Mouse (Mus musculus) C2C12 (cell line): Measurements from ENCODE around the gene Stra8.
A peak's percentile ranks its signal among the peaks of the same experiment; 100 is the strongest.

Experiments used
- CEBPB ChIP-seq: IDR thresholded peaks from one replicate; pipeline ENCODE4 v1.6.1; 2011; ENCODE audit warnings: low read depth, mild to moderate bottlenecking, control low read depth, moderate library complexity
- CTCF ChIP-seq: IDR thresholded peaks from one replicate; pipeline ENCODE4 v1.5.1; 2011; ENCODE audit not compliant: control insufficient read depth, insufficient read depth, insufficient read length
- MAX ChIP-seq: IDR thresholded peaks from one replicate; pipeline ENCODE4 v1.6.1; 2011; ENCODE audit warnings: mild to moderate bottlenecking, control low read depth
- MYOD1 ChIP-seq: IDR thresholded peaks from one replicate; pipeline ENCODE4 v1.6.1; 2011; ENCODE audit warnings: low read depth; ENCODE audit not compliant: control insufficient read depth, insufficient read length
- USF1 ChIP-seq: IDR thresholded peaks from one replicate; pipeline ENCODE4 v1.6.1; 2011; ENCODE audit warnings: low read depth, mild to moderate bottlenecking, control low read depth, moderate library complexity

DNA sequence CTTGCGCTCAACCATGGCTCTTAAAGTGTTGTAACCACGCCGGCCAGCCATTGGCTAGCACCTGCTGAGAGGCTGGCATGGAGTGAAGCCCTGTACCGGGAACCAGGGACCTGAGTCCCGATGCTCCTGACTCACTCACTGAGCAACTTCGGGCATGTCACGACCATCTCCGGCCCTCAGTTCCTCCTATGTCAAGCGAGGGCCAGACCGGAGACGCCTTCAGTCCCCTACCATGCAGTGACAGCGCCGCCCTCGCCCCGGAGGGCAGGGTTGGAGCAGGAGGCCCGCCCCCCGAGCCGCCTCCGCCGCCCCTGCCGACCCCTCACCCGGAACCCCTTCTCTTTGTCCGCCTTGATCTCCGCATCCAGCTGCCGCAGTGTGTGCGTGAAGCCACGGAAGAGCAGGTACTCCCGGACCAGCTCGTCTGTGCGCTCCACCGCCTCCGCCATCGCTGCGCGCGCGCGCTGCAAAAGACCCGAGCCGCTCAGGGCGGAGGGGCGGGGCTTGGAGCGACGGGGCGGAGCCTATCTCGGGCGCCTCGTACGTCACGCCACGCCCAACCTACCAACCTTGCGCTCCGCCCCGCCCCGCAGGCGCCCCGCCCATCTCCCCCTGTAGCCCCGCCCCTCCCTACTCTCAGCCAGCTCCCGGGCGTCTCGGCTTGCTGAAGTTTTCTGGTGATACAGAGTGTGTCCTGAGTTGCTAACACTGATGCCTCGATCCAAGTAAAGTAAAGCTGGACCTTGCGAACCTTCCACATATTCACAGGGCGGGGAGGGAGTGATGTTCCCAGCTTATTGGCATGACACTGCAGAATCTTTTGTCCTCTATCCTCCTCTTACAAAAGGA lies 9.4 kb upstream of the Stra8 start, which contains the start of gene Wdr91:
- TF ChIP-seq USF1: no peak
- TF ChIP-seq MAX: no peak
- TF ChIP-seq CTCF: no peak
- TF ChIP-seq CEBPB: no peak
- TF ChIP-seq MYOD1: peak; percentile 9
